Mouse (Mus musculus) adrenal gland (tissue): Measurements from ENCODE around the gene Prdm16.

ENCODE experiments used
- intact Hi-C: fragments of 180-260 bp; cut with DNase I; formaldehyde crosslinking; loops from one replicate; pipeline ENCODE4 v1.15.1; 2025

Gene Prdm16

DNA sequence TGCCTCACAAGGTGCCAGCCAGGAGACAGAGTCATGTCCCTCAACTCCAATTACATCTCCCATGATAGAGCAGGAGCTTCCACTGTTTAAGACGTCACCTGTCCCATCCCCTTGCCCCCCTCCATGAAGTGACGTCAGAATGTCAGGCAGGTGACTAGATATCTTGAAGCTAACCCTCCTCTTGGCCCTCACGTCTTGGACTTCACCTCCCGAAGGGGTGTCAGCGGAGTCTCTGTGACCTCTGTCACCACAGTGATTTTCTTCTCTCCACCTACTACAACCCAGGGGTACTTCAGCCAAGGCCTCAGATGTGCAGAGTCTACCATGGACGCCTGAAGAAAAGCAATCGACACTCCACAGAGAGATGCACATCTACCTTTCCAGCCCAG is 32.2 kb downstream of the Prdm16 start:
- intact Hi-C loops = no loop called here

- intact Hi-C loops = no loop called here
These were observed 32.8 kb downstream of the Prdm16 start for GRCm38 (mm10) chr4:154603663-154604441.

GRCm38 (mm10) chr4:154602409-154602808 is 34.3 kb downstream of the Prdm16 start:
- intact Hi-C loops = no loop called here

GRCm38 (mm10) chr4:154601006-154601405 is 35.7 kb downstream of the Prdm16 start:
- intact Hi-C loops = no loop called here

DNA sequence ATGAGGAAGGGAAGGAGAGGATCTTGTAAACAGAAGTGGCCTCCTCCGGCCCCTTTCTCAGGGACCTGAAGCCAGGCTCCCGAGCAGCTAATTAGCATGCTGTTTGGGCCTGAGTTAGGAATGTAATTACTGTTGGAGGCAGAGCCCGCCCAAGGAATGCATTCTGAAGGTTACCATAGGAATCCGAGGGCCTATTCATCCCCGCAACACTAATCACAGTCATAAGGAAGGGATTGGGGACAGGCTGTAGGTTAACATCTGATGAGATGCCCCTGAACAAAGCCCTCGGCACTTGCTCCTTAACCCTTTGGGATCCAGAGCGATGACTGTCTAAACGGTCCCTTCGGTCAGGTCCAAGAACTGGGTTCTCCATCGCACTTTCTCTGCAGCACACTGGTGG is 36.7 kb downstream of the Prdm16 start:
- intact Hi-C loops = no loop called here

DNA sequence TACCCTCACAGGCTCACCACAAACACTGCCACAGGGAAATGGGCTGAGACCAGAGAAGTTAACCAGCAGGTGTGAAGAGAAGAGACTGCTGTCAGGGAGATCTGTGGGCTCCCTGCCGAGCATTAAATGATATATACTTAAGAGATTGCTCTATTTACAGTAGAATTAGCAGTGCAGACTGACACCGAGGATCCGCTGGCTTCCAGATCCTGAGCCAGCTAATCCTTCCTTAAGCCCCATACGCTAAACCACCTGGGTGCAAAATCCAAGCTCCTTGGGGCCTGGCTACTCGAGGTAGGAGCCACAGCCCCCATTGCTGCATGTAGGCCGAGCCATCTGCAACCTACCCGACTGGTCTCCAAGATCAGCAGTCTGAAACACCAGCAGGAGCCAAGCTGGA is 38.3 kb downstream of the Prdm16 start:
- intact Hi-C loops = no loop called here

DNA sequence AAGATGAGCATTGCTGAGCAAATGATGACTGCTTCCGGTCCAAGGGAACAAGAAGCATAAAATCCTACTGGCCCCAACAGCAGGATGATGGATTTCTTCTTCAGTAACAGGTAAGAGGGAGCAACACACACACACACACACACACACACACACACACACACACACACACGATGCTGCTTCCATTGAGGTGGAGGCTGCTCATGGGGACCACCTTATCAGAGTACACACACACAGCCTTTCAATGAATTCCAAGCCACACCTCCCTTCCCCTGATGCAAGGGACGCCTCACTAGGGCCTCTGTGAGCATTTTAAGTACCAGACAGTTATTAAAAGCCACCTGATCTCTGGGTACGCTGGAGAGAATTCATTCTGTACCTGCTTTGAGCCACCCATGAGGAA is 39.9 kb downstream of the Prdm16 start:
- intact Hi-C loops = no loop called here

DNA sequence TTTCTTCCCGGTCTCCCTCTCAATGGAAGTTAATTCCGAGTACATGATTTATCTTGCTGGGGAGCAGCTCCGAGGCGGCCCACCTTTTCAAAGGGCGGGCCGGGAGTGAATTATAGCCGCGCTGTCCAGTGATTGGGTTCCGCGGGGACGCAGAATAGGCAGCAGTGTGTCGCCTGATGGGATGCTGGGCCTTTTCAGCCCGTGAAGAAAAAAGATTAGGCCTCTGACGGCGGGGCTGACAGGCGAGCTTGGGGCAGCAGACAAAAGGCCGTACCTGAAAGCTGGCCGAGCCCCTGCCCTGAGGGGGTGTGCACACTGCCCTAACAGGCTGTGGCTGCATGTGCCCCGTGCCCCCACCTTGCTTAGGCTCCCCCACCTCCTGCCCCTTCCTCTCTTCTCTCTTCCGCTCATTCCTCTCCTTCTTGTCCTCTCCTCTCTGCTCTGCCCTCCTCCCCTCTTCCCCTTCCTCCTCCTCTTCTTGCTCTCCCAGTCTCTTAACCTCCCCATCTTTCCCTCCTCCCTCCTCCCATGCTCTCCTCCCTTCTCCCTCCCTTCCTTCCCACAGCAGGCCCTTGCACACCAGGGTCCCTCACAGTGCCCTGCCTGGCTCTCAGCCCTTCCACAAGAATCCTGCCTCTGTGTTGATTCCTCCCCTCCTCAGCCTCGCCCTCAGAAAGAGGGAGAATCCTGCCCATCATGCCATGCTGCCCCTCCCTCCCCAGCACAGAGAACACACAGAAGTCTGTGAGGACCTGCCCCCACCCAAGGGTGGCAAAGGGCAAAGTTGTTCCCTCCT is 41.7 kb downstream of the Prdm16 start:
- intact Hi-C loops = no loop called here

DNA sequence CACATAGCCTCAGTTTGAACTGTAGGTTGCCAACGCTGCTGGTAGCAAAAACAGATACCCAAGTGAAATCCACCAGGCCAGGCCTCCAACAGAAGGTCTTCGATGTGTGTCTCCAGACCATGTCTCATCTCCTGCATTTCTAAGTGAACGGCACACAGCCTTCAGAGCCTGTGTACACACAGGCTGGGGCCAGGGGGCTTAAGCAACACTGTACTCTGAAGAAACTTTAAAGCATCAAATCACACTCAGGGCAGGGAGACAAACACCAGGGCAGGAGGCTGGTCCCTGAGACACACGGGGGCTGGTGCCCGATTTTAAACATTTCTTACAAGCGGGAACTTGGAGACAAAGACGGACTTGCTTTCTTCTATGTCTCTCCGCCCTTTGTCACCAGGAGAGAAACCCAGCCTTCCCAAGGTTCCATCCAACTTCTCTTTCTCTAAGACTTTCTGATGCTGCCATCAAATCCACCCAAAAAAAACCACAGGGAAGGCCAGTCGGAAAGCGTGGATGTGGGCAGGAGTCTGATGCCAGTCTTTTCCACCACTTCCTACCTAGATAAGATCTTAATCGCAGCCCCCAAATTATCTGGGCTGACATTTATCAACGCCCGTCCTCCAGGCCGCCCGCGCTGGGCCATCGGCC is 42.4 kb downstream of the Prdm16 start:
- intact Hi-C loops = no loop called here

DNA sequence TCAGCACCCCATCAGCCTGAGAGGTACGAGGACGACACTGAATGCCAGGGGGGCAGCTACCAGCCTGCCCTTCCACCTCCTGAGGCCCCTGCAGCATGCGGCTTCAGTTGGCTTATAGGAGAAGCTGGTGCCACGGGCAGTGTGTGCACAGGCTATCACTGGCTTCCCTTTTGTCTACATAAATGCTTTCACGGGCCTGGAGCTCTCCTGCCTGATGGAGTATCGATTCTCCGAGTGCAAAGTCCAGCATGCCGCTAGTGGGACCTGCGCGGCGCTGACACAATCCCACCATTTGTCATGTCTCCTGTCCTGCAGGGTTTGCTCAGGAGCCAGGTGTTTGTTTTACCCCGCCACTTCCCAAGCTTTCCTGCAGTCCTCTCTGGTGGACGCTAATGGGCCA is 44.1 kb downstream of the Prdm16 start:
- intact Hi-C loops = no loop called here

- intact Hi-C loops = no loop called here
These were observed 45.8 kb downstream of the Prdm16 start for GRCm38 (mm10) chr4:154590910-154591309.

DNA sequence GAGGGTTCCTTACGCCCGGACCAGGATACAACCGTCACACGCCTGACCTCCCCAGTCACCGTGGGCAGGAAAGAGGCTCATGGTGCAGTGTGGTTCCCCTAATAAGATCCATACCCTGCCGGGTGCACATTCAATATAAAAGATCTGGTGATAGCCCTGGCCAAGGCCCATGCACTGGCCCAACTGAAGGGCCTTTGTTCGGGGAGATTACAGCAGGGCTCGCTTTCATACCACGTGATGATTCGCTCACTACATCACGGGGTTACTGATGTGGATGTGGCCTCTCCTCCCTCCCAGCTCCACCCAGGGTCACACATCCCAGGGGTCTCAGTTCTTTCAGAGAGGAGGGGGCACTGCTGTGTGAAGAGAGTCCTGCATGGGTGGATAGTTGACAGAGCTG is 50.3 kb downstream of the Prdm16 start:
- intact Hi-C loops = no loop called here

GRCm38 (mm10) chr4:154585779-154586178 is 50.9 kb downstream of the Prdm16 start:
- intact Hi-C loops = no loop called here

GRCm38 (mm10) chr4:154583712-154584111 is 53.0 kb downstream of the Prdm16 start:
- intact Hi-C loops = no loop called here

GRCm38 (mm10) chr4:154582607-154583236 is 54.0 kb downstream of the Prdm16 start:
- intact Hi-C loops = no loop called here

GRCm38 (mm10) chr4:154581261-154581886 is 55.3 kb downstream of the Prdm16 start:
- intact Hi-C loops = no loop called here

DNA sequence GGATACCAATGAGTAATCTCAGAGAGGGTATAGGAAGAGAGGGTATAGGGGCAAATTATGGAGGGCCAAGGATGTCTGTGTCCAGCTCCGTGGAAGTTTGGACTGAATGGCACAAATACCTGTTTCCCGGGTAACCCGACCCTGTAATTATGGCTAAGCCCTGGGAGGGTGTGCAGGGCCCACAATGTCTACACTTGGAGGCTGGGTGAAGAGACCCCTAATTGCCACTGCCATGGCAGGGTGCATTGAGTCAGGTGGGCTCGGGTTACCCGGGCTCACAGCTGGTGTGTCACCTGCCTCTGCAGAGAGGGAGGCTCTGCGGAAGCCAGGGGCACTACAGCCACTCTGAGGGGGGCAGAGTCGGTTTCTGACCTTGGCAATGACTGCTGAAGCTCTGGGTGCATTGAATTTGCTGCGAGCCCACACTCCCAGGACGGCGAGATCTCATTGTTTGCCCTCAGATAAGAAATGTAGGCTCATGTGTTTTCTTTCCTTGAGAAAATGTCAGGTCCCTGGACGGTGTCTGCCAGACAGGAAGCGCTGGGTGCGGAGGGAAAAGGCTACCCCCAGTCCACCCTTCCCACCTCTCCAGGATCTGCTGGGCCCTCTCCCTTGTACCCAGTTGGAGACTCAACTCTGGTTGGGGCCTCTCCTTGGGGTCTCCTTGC is 62.3 kb downstream of the Prdm16 start:
- intact Hi-C loops = no loop called here

- intact Hi-C loops = no loop called here
These were observed 66.2 kb downstream of the Prdm16 start for GRCm38 (mm10) chr4:154570451-154570881.

- intact Hi-C loops = no loop called here
These were observed 66.8 kb downstream of the Prdm16 start for GRCm38 (mm10) chr4:154569845-154570244.

GRCm38 (mm10) chr4:154568798-154569197 is 67.9 kb downstream of the Prdm16 start:
- intact Hi-C loops = no loop called here

DNA sequence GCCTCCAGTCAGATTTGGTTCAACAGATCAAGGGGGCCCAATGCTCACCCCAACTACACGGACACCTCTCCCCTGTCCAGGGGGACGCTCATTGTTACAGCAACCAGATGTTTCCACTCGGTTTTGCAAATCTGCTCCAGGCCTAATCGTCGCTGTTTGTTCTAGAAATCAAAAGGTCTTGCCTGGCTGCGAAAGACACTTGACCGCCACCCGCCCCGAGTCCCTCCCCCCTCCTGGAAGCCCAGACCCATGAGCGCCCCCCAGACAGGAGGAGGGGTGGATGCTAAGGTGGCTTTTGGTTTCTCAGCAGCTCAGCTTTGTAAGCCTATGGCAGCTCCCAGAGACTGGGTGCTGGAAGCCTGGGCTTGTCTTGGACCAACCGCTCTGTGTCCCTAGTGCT is 68.7 kb downstream of the Prdm16 start:
- intact Hi-C loops = no loop called here
